Mouse (Mus musculus) stomach, embryonic 14.5 days (tissue): ENCODE measurements at regions not wholly inside any gene's neighbourhood (a gene's known extent, or its start where the extent isn't known, plus 50 kb on each side); places are given as distances from the start of the nearest gene placed in this dataset.

ENCODE experiments used
- ATAC-seq: fragments of 200-750 bp; cut with Nextera tagmentation; 2 replicates; pipeline ENCODE4 v1.8.0; 2017; ENCODE audit warnings: low read depth, moderate TSS enrichment; ENCODE audit not compliant: insufficient number of reproducible peaks, insufficient read depth, low FRiP score
- H3K27ac ChIP-seq: fragments of 300-500 bp; sonication (generic); 2 replicates; pipeline ENCODE4 v1.5.1; 2014; ENCODE audit warnings: mild to moderate bottlenecking, low read length, moderate library complexity, mixed read lengths
- H3K27me3 ChIP-seq: fragments of 300-500 bp; sonication (generic); 2 replicates; pipeline ENCODE4 v1.6.1; 2014; ENCODE audit warnings: low read length, control low read depth, mixed read lengths; ENCODE audit not compliant: control insufficient read depth, insufficient read depth
- H3K36me3 ChIP-seq: fragments of 300-500 bp; sonication (generic); 2 replicates; pipeline ENCODE4 v1.6.1; 2014; ENCODE audit warnings: mild to moderate bottlenecking, control low read depth, low read length, moderate library complexity, mixed read lengths; ENCODE audit not compliant: control insufficient read depth, insufficient read depth
- H3K4me1 ChIP-seq: fragments of 300-500 bp; sonication (generic); 2 replicates; pipeline ENCODE4 v1.6.1; 2014; ENCODE audit warnings: low read length, control low read depth, mixed read lengths; ENCODE audit not compliant: control insufficient read depth, insufficient read depth
- H3K4me2 ChIP-seq: fragments of 300-500 bp; sonication (generic); replicated peaks from 2 replicates; pipeline ENCODE4 v1.6.1; 2014; ENCODE audit warnings: low read depth, low read length, control low read depth
- H3K4me3 ChIP-seq: fragments of 300-500 bp; sonication (generic); 2 replicates; pipeline ENCODE4 v1.5.1; 2014; ENCODE audit warnings: low read depth, low read length, control low read depth
- H3K9ac ChIP-seq: fragments of 300-500 bp; sonication (generic); replicated peaks from 2 replicates; pipeline ENCODE4 v1.6.1; 2014; ENCODE audit warnings: low read depth, mild to moderate bottlenecking, control low read depth, low read length, moderate library complexity, mixed read lengths
- H3K9me3 ChIP-seq: fragments of 300-500 bp; sonication (generic); 2 replicates; pipeline ENCODE4 v1.6.1; 2016; ENCODE audit warnings: low read depth, low read length, control low read depth; ENCODE audit not compliant: control insufficient read depth
- WGBS: fragments of 180-500 bp; shearing (Covaris S2); extraction: QIAGEN DNeasy Blood & Tissue Kit; methylation state at CpG from one replicate; pipeline ENCODE4 v1.1.7; 2014; 5-methylcytosine and 5-hydroxymethylcytosine counted together

GRCm38 (mm10) chr5:125915857-125916256, 384.3 kb downstream of the Tmem132b start:
- 88% methylated on average over 4 of the region's 4 CpGs for WGBS
- Histone ChIP-seq H3K36me3 (no peaks in the 10 kb centered on the region), H3K4me3 (no peak overlapping the region), H3K27me3 (no peaks in the 10 kb centered on the region), H3K9me3 (0 out of 2 replicates have a peak, but pooled peaks cover 3% of the 10 kb centered on the region), H3K4me1 (no peaks in the 10 kb centered on the region), H3K27ac (no peak overlapping the region), H3K4me2 (no peak overlapping the region), H3K9ac (no peak overlapping the region)
- no peak for ATAC-seq

- Histone ChIP-seq H3K27me3 (no peaks in the 10 kb centered on the region), H3K36me3 (no peaks in the 10 kb centered on the region), H3K4me1 (no peaks in the 10 kb centered on the region), H3K4me3 (no peak overlapping the region), H3K9ac (no peak overlapping the region), H3K27ac (no peak overlapping the region), H3K9me3 (0 out of 2 replicates have a peak, but pooled peaks cover 3% of the 10 kb centered on the region), H3K4me2 (no peak overlapping the region)
- ATAC-seq = no peak
- 25% methylated on average over 11 of the region's 11 CpGs for WGBS
These were observed 389.4 kb downstream of the Tmem132b start for GRCm38 (mm10) chr5:125920965-125921364.

DNA sequence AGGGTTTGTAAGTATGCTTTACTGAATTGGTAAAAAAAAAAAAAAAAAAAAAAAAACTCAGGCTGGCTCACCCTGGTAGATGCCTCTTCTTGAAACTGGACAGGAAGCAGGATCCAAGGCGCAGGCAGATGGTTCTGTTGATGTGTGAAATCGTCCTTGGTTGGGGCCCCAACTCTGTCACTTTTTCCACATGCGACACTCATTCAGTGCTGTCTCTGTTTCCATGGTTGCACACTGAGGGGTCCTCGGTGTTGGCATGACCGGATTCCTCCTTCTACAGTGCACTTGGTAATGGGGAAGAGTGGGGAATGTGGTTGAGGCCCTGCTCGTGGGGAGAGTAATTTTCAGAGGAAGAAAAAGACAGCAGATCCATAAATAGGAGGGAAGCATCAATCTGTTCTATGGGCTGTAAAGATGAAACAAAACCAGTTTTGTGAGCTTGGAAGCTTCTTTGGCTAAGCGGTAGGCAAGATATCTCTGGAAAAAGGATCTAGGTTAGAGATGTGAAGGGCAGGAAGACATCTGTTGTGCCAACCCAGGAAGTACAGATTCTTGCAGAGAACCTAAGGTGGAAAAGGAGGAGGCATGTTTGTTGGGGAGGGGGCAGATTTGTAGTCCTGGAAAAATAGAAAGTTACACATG, 394.4 kb downstream of the Tmem132b start:
- ATAC-seq = no peak
- Histone ChIP-seq H3K9me3 (no peaks in the 10 kb centered on the region), H3K4me3 (no peak overlapping the region), H3K9ac (no peak overlapping the region), H3K4me1 (no peaks in the 10 kb centered on the region), H3K27ac (no peak overlapping the region), H3K36me3 (no peaks in the 10 kb centered on the region), H3K27me3 (no peaks in the 10 kb centered on the region), H3K4me2 (no peak overlapping the region)
- 80% methylated on average over 7 of the region's 7 CpGs for WGBS

GRCm38 (mm10) chr5:125931502-125931901, 399.9 kb downstream of the Tmem132b start:
- H3K36me3 ChIP-seq = no peaks in the 10 kb centered on the region
- no peak for ATAC-seq
- no peak overlapping the region for H3K4me2 ChIP-seq
- no peak overlapping the region for H3K27ac ChIP-seq
- H3K9ac ChIP-seq = no peak overlapping the region
- no peak overlapping the region for H3K4me3 ChIP-seq
- no peaks in the 10 kb centered on the region for H3K27me3 ChIP-seq
- WGBS = 77% methylated on average over 4 of the region's 4 CpGs
- no peaks in the 10 kb centered on the region for H3K4me1 ChIP-seq
- no peaks in the 10 kb centered on the region for H3K9me3 ChIP-seq

DNA sequence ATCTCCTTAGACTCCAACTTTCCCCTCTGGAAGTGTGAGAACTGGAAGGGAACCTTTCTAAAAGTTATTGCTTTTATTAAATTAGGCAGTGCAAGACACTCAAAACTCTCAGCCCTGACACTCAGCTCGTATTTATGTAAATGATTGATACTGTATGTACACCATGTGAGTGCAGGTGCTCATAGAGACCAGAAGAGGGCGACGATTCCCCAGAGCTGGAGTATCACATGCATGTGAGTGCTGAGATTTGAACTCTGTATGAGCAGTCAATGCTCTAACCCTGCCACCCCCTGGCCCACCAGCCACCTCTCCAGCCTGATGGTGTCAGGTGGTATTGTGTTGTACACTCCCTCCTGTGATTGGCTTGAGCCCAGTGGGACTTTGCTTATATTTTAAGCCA, 407.8 kb downstream of the Tmem132b start:
- Histone ChIP-seq H3K27me3 (no peaks in the 10 kb centered on the region), H3K9ac (no peak overlapping the region), H3K4me2 (no peak overlapping the region), H3K36me3 (no peaks in the 10 kb centered on the region), H3K4me3 (no peak overlapping the region), H3K27ac (no peak overlapping the region), H3K4me1 (no peaks in the 10 kb centered on the region), H3K9me3 (no peaks in the 10 kb centered on the region; the same call in 1 of the 2 replicates)
- ATAC-seq = no peak
- WGBS = 90% methylated on average over 3 of the region's 3 CpGs

DNA sequence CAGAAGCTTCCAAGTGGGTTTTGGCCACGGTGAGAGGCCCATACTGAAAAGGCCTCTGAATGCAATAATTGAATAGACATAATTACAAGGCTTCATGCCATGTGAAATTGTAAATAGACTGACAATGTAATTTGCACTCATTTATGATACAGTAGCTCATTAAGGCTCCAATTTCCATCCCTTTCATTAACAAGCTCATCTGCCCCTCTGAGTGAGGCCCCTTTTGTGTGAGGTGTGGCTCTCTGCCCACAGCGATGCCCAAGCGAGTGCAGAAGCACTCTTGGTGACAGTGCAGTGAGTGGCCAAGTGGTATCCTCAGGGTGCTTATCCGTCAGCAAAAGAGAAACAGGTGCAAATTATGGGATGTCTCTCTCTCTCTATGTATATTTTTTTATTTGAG, 415.2 kb downstream of the Tmem132b start:
- Histone ChIP-seq H3K27ac (no peak overlapping the region), H3K4me3 (no peak overlapping the region), H3K36me3 (no peaks in the 10 kb centered on the region), H3K4me1 (no peaks in the 10 kb centered on the region), H3K4me2 (no peak overlapping the region), H3K9me3 (no peaks in the 10 kb centered on the region), H3K9ac (no peak overlapping the region), H3K27me3 (no peaks in the 10 kb centered on the region)
- WGBS = 85% methylated on average over 4 of the region's 4 CpGs
- ATAC-seq = no peak

DNA sequence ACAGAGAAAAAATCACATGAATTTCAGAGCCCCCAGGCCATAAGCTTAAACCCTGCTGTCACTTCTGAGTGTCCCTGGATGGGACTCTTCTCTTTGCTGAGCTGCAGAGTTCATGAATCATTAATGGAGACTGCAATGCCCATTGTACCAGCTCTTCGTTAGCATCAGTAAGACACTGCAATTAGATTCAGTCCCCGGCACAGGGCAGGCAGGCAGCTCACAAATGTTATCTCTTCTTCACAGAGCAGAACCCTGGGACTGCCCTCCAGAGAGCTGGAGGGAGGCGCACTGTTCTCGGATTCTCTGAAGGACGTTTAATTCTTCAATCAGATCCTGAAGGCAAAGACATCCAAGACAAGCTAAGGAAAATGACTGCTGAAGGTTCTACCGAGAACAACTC, 420.1 kb downstream of the Tmem132b start:
- no peak for ATAC-seq
- Histone ChIP-seq H3K27ac (no peak overlapping the region), H3K9me3 (no peaks in the 10 kb centered on the region), H3K4me3 (no peak overlapping the region), H3K36me3 (no peaks in the 10 kb centered on the region), H3K27me3 (no peaks in the 10 kb centered on the region), H3K4me1 (no peaks in the 10 kb centered on the region), H3K4me2 (no peak overlapping the region), H3K9ac (no peak overlapping the region)
- WGBS = 68% methylated on average over 6 of the region's 6 CpGs

- no peak overlapping the region for H3K27ac ChIP-seq
- H3K36me3 ChIP-seq = no peaks in the 10 kb centered on the region
- no peak overlapping the region for H3K9ac ChIP-seq
- ATAC-seq = no peak
- no peak overlapping the region for H3K4me2 ChIP-seq
- WGBS = 66% methylated on average over 8 of the region's 8 CpGs
- no peaks in the 10 kb centered on the region for H3K9me3 ChIP-seq
- H3K4me1 ChIP-seq = no peaks in the 10 kb centered on the region
- no peak overlapping the region for H3K4me3 ChIP-seq
- no peaks in the 10 kb centered on the region for H3K27me3 ChIP-seq
These were observed 432.5 kb downstream of the Tmem132b start for GRCm38 (mm10) chr5:125964039-125964438.

- Histone ChIP-seq H3K9me3 (no peaks in the 10 kb centered on the region), H3K4me2 (no peak overlapping the region), H3K36me3 (no peaks in the 10 kb centered on the region), H3K27me3 (no peaks in the 10 kb centered on the region), H3K4me3 (no peak overlapping the region), H3K4me1 (no peaks in the 10 kb centered on the region), H3K27ac (no peak overlapping the region), H3K9ac (no peak overlapping the region)
- ATAC-seq = no peak
- 65% methylated on average over 4 of the region's 4 CpGs for WGBS
These were observed 436.6 kb downstream of the Tmem132b start for GRCm38 (mm10) chr5:125968151-125968550.
